Mouse (Mus musculus) liver, adult (tissue): ENCODE data around the gene Il22ra1.

ENCODE experiments used
- GATA4 ChIP-seq: IDR thresholded peaks from 2 replicates; pipeline ENCODE4 v1.6.1; 2014; ENCODE audit warnings: mild to moderate bottlenecking, low read length; ENCODE audit not compliant: insufficient replicate concordance

The Il22ra1 gene

GRCm38 (mm10) chr4:135779661-135780060 is 51.7 kb downstream of the Il22ra1 start:
- no peak for TF ChIP-seq GATA4

- no peak for TF ChIP-seq GATA4
Observed at GRCm38 (mm10) chr4:135780255-135780654, 52.3 kb downstream of the Il22ra1 start.

- no peak for TF ChIP-seq GATA4
Observed at GRCm38 (mm10) chr4:135781304-135781703, 53.3 kb downstream of the Il22ra1 start.

GRCm38 (mm10) chr4:135786581-135786980 is 58.6 kb downstream of the Il22ra1 start:
- no peak for TF ChIP-seq GATA4

- no peak for TF ChIP-seq GATA4
Observed at GRCm38 (mm10) chr4:135787271-135787670, 59.3 kb downstream of the Il22ra1 start.

GRCm38 (mm10) chr4:135789135-135789534 is 61.2 kb downstream of the Il22ra1 start:
- TF ChIP-seq GATA4 = no peak

- no peak for TF ChIP-seq GATA4
Observed at GRCm38 (mm10) chr4:135792821-135793220, 64.8 kb downstream of the Il22ra1 start.

- no peak for TF ChIP-seq GATA4
Observed at GRCm38 (mm10) chr4:135797931-135798330, 70.0 kb downstream of the Il22ra1 start.

- TF ChIP-seq GATA4 = no peak
Observed at GRCm38 (mm10) chr4:135801543-135801942, 73.6 kb downstream of the Il22ra1 start.
